Mouse (Mus musculus): ENCODE results near the gene Vax2. TPM values are rescaled to one million over a fixed set of nuclear protein-coding genes. Genes with fewer than 3 reads are reported as not detected.
A peak's percentile ranks its signal among the peaks of the same experiment; 100 is the strongest.

Gene Vax2
- polyA plus RNA-seq, 1 experiment from 2014 or later = 1.9 TPM

DNA sequence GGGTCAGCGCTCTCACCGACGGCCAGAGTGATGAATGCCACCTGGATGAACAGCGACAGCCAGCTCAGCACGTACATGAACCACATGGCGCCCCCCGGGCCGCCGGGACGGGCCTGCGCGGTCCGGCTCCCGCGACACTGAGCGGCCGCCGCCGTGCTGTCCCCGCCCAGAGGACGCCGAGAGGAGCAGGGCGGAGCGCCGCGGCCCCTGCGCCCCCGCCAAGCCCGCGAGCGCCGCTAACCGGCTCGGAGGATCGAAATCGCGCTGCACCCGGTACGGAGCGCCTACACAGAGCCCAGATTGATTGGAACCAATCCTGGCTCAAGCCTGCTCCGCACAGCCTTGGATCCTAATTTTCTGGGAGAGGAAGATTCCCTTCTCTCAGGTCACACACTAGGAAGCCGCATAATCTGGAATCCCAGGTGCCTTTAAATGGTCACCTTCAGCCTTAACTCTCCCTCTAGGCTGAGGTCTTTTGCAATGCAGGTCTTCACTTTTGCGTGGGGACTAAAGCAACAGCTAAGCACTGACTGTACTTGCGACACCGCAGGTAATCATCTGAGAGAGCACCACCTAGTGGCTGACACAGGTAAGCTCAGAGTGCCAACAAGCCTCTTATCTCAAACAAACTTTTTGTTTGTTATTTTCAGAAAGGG lies 64.7 kb downstream of the Vax2 start, which contains the start of gene Tex261:
Gene Tex261 (minus strand): TSS at position 176 of the 656 bp plus-strand sequence.
- Histone ChIP-seq H3K27ac (replicated peaks) (peak within 1 kb of the TSS; percentile 93), H3K9me3 (replicated peaks) (no peaks in the 10 kb centered on the region), H3K4me3 (peak within 1 kb of the TSS; percentile 95), H3K4me1 (peaks cover 31% of the 10 kb centered on the region), H3K36me3 (peaks cover 28% of the 10 kb centered on the region), H3K27me3 (ENCODE audit: low read depth, poor library complexity, severe bottlenecking) (no peaks in the 10 kb centered on the region)
- under 1% methylated on average over 45 of the region's 45 CpGs for WGBS
- peak; percentile 91 for DNase-seq (ENCODE audit: low spot score)

- DNase-seq (ENCODE audit: low spot score) = no peak
- H3K27ac ChIP-seq (replicated peaks) = no peak overlapping the region
- no peaks in the 10 kb centered on the region for H3K9me3 ChIP-seq (replicated peaks)
- H3K4me3 ChIP-seq = no peak overlapping the region
- H3K36me3 ChIP-seq = peaks cover 4% of the 10 kb centered on the region
- 84% methylated on average over 7 of the region's 7 CpGs for WGBS
- peaks cover 30% of the 10 kb centered on the region for H3K4me1 ChIP-seq
- H3K27me3 ChIP-seq (ENCODE audit: low read depth, poor library complexity, severe bottlenecking) = 0 out of 2 replicates have a peak, but pooled peaks cover 3% of the 10 kb centered on the region
Observed at GRCm38 (mm10) chr6:83778306-83778705, 67.2 kb downstream of the Vax2 start.

- no peak overlapping the region for H3K27ac ChIP-seq (replicated peaks)
- H3K4me1 ChIP-seq = peaks cover 23% of the 10 kb centered on the region
- 7% methylated on average over 5 of the region's 5 CpGs for WGBS
- H3K27me3 ChIP-seq (ENCODE audit: low read depth, poor library complexity, severe bottlenecking) = 0 out of 2 replicates have a peak, but pooled peaks cover 3% of the 10 kb centered on the region
- H3K36me3 ChIP-seq = no peaks in the 10 kb centered on the region
- no peaks in the 10 kb centered on the region for H3K9me3 ChIP-seq (replicated peaks)
- no peak overlapping the region for H3K4me3 ChIP-seq
- DNase-seq (ENCODE audit: low spot score) = peak; percentile 49
Observed at GRCm38 (mm10) chr6:83779026-83779425, 68.0 kb downstream of the Vax2 start.

DNA sequence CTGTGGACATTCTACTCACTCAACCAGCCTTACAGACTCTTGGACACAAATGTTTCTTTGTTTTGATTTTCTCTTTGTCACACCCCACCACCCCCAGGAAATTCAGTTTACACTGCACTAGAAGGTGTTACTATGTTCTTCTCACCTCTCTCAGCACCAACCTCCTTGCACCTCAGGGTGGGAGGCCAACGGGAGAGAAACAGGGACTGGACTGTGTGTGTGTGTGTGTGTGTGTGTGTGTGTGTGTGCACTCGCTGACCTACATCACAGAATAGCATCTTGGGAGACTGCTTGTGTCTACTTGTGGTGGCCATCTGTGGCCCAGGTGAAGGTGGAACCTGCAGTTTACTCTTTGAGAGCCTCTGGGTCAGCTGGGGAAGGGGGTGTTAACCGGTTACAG lies 75.4 kb downstream of the Vax2 start:
- H3K4me3 ChIP-seq = no peak overlapping the region
- WGBS = 85% methylated on average over 3 of the region's 3 CpGs
- 0 out of 2 replicates have a peak, but pooled peaks cover 3% of the 10 kb centered on the region for H3K27me3 ChIP-seq (ENCODE audit: low read depth, poor library complexity, severe bottlenecking)
- no peaks in the 10 kb centered on the region for H3K36me3 ChIP-seq
- H3K9me3 ChIP-seq (replicated peaks) = no peaks in the 10 kb centered on the region
- DNase-seq (ENCODE audit: low spot score) = no peak
- peaks cover 17% of the 10 kb centered on the region for H3K4me1 ChIP-seq
- no peak overlapping the region for H3K27ac ChIP-seq (replicated peaks)

Other genes starting within 250 kb of the Vax2 start
- 60.3 and 61.7 TPM in 2 replicates for gene Dguok, start 204.3 kb upstream of the Vax2 start, polyA plus RNA-seq (2016; fragmentation: Nextera tagmentation; extraction: Ambion mirVana)
- 0.49 and 1.9 TPM in 2 replicates for gene Actg2, start 175.0 kb upstream of the Vax2 start, polyA plus RNA-seq (2016; fragmentation: Nextera tagmentation; extraction: Ambion mirVana)
- 17.8 and 18.3 TPM in 2 replicates for gene Stambp, start 138.5 kb upstream of the Vax2 start, polyA plus RNA-seq (2016; fragmentation: Nextera tagmentation; extraction: Ambion mirVana)
- gene Clec4f, start 55.1 kb upstream of the Vax2 start, polyA plus RNA-seq (2016; fragmentation: Nextera tagmentation; extraction: Ambion mirVana) = 0.15 TPM in 1 of 2 replicates, not detected in the other
- not detected in 2 replicates for gene Cd207, start 33.4 kb upstream of the Vax2 start, polyA plus RNA-seq (2016; fragmentation: Nextera tagmentation; extraction: Ambion mirVana)
- gene Atp6v1b1, start 31.7 kb downstream of the Vax2 start, polyA plus RNA-seq (2016; fragmentation: Nextera tagmentation; extraction: Ambion mirVana) = not detected in 2 replicates
- gene Ankrd53, start 51.4 kb downstream of the Vax2 start, polyA plus RNA-seq (2016; fragmentation: Nextera tagmentation; extraction: Ambion mirVana) = 0.24 TPM in 1 of 2 replicates, not detected in the other
- 81.6 and 81.7 TPM in 2 replicates for gene Tex261, start 64.5 kb downstream of the Vax2 start, polyA plus RNA-seq (2016; fragmentation: Nextera tagmentation; extraction: Ambion mirVana)
- 26.1 and 35.2 TPM in 2 replicates for gene Nagk, start 83.7 kb downstream of the Vax2 start, polyA plus RNA-seq (2016; fragmentation: Nextera tagmentation; extraction: Ambion mirVana)
- 18.6 and 20.5 TPM in 2 replicates for gene Paip2b, start 120.5 kb downstream of the Vax2 start, polyA plus RNA-seq (2016; fragmentation: Nextera tagmentation; extraction: Ambion mirVana)
- gene Zfp638, start 155.8 kb downstream of the Vax2 start, polyA plus RNA-seq (2016; fragmentation: Nextera tagmentation; extraction: Ambion mirVana) = 67.2 and 72.9 TPM in 2 replicates